Mouse (Mus musculus) myocyte (in vitro differentiated cells): ENCODE results near the gene Dchs2. TPM values are rescaled to one million over a fixed set of nuclear protein-coding genes. Genes with fewer than 3 reads are reported as not detected.

Experiments used
- H3K27me3 ChIP-seq: one replicate; pipeline ENCODE4 v1.6.1; 2011; ENCODE audit not compliant: control insufficient read depth, insufficient read depth, insufficient read length
- H3K36me3 ChIP-seq: one replicate; pipeline ENCODE4 v1.6.1; 2011; ENCODE audit not compliant: control insufficient read depth, insufficient read depth
- H3K4me2 ChIP-seq: one replicate; pipeline ENCODE4 v1.6.1; 2011; ENCODE audit warnings: low read depth, control low read depth
- H3K4me3 ChIP-seq: one replicate; pipeline ENCODE4 v1.5.1; 2011; ENCODE audit warnings: mild to moderate bottlenecking, control low read depth, moderate library complexity
- H3K79me2 ChIP-seq: one replicate; pipeline ENCODE4 v1.6.1; 2011; ENCODE audit not compliant: control insufficient read depth, insufficient read depth
- H3ac ChIP-seq: one replicate; pipeline ENCODE4 v1.6.1; 2011; ENCODE audit not compliant: control insufficient read depth, insufficient read length
- CEBPB ChIP-seq: IDR thresholded peaks from 2 replicates; pipeline ENCODE4 v1.6.1; 2011; ENCODE audit warnings: mild to moderate bottlenecking, moderate library complexity; ENCODE audit not compliant: poor library complexity, insufficient read depth, severe bottlenecking
- E2F4 ChIP-seq: IDR thresholded peaks from one replicate; pipeline ENCODE4 v1.6.1; 2011; ENCODE audit warnings: mild to moderate bottlenecking, control low read depth, moderate library complexity; ENCODE audit not compliant: insufficient read depth
- MAX ChIP-seq: IDR thresholded peaks from one replicate; pipeline ENCODE4 v1.6.1; 2011; ENCODE audit warnings: low read depth, mild to moderate bottlenecking, control low read depth
- MYOD1 ChIP-seq, 3 experiments: IDR thresholded peaks; one replicate each; pipeline ENCODE4 v1.6.1; 2011; ENCODE audit warnings: control low read depth in 2 of 3, low read depth in 2 of 3, mild to moderate bottlenecking in 2 of 3, moderate library complexity in 1 of 3; ENCODE audit not compliant: insufficient read length in 2 of 3, control insufficient read depth in 1 of 3
- MYOG ChIP-seq, 3 experiments: IDR thresholded peaks; one replicate each; pipeline ENCODE4 v1.6.1; 2011; ENCODE audit warnings: control low read depth in 2 of 3, low read depth in 2 of 3, mild to moderate bottlenecking in 2 of 3; ENCODE audit not compliant: insufficient read length in 2 of 3, control insufficient read depth in 1 of 3, insufficient read depth in 1 of 3
- POLR2A ChIP-seq: IDR thresholded peaks from one replicate; pipeline ENCODE4 v1.6.1; 2011; ENCODE audit warnings: low read depth, mild to moderate bottlenecking, control low read depth, moderate library complexity; ENCODE audit not compliant: insufficient read length
- POLR2AphosphoS2 ChIP-seq: IDR thresholded peaks from one replicate; pipeline ENCODE4 v1.6.1; 2011; ENCODE audit warnings: low read depth, control low read depth; ENCODE audit not compliant: insufficient read length
- REST ChIP-seq: IDR thresholded peaks from one replicate; pipeline ENCODE4 v1.6.1; 2011; ENCODE audit warnings: mild to moderate bottlenecking, control low read depth, moderate library complexity; ENCODE audit not compliant: insufficient read depth, insufficient read length
- SRF ChIP-seq: IDR thresholded peaks from one replicate; pipeline ENCODE4 v1.6.1; 2011; ENCODE audit warnings: low read depth; ENCODE audit not compliant: control insufficient read depth, insufficient read length
- TCF12 ChIP-seq: IDR thresholded peaks from one replicate; pipeline ENCODE4 v1.6.1; 2011; ENCODE audit warnings: mild to moderate bottlenecking, control low read depth; ENCODE audit not compliant: poor library complexity, insufficient read depth, severe bottlenecking
- TCF3 ChIP-seq: IDR thresholded peaks from one replicate; pipeline ENCODE4 v1.6.1; 2011; ENCODE audit warnings: low read depth, control low read depth; ENCODE audit not compliant: insufficient read length
- USF1 ChIP-seq: IDR thresholded peaks from one replicate; pipeline ENCODE4 v1.6.1; 2011; ENCODE audit warnings: low read depth, mild to moderate bottlenecking, control low read depth, moderate library complexity
- polyA plus RNA-seq: library from polyadenylated mRNA; unstranded; fragments of >200 nt; fragmentation: generic; extraction: Trizol; gene quantifications from one replicate; pipeline ENCODE4 v1.2.1, GENCODE M21; 2012; ENCODE audit warnings: missing spikeins

The Dchs2 gene
- polyA plus RNA-seq, 1 experiment, result 0.04 TPM

- no peak overlapping the region for H3ac ChIP-seq
- H3K27me3 ChIP-seq, result no peaks in the 10 kb centered on the region
- H3K36me3 ChIP-seq, result no peaks in the 10 kb centered on the region
- H3K4me2 ChIP-seq, result no peak overlapping the region
- no peaks in the 10 kb centered on the region for H3K79me2 ChIP-seq
- TF ChIP-seq TCF3, result no peak
- no peak for TF ChIP-seq USF1
- TF ChIP-seq POLR2AphosphoS2, result no peak
- TF ChIP-seq SRF, result no peak
- no peak for TF ChIP-seq CEBPB
- no peak for TF ChIP-seq REST
- no peak for TF ChIP-seq POLR2A
- H3K4me3 ChIP-seq, result no peak overlapping the region
Measured at GRCm38 (mm10) chr3:83156165-83156564, 28.4 kb downstream of the Dchs2 start.

DNA sequence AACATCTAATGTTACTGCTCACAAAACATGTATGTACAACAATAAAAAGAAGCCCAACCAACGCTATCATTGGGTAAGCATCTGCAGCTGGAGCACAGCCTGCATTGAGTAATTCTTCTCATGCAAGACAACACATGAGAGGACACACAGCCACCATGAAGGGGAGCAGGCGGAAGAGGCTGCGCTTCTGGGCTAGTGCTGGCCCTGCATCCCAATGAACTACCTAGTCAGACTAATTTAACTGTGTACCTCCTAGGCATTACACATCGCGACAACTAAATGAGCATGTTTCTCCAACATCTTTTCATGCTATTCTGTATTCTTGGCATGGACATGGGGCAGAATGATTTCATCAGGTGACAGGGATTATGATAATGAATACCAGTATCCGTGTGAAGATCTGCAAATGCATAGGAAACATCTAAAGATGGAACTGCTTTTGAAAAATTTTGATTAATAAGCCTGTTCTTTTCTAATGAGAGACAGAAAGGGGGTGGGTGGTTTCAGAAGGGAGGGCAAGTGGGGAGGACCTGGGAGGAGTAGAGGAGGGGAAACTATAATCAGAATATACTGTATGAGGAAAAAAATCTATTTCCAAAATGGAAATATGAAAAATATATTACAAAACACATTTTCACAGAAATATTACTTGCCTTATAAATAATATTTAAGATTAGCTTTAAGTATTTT lies 33.9 kb downstream of the Dchs2 start:
- Histone ChIP-seq H3K79me2 (no peaks in the 10 kb centered on the region), H3K36me3 (no peaks in the 10 kb centered on the region), H3K4me2 (no peak overlapping the region), H3K4me3 (no peak overlapping the region), H3ac (no peak overlapping the region), H3K27me3 (no peaks in the 10 kb centered on the region)
- TF ChIP-seq MYOD1 (IDR thresholded peaks at IDR 0.05; ENCODE audit: control insufficient read depth in 1 of 3, insufficient read length in 2 of 3, low read depth in 2 of 3) (no peak), POLR2A (no peak), USF1 (no peak), MAX (no peak), MYOG (IDR thresholded peaks at IDR 0.05; ENCODE audit: control insufficient read depth in 1 of 3, insufficient read depth in 1 of 3, insufficient read length in 2 of 3, low read depth in 2 of 3) (no peak), E2F4 (no peak), SRF (no peak), POLR2AphosphoS2 (no peak), REST (no peak), TCF3 (no peak), TCF12 (no peak), CEBPB (no peak)

- H3K36me3 ChIP-seq, result no peaks in the 10 kb centered on the region
- no peak overlapping the region for H3ac ChIP-seq
- no peak overlapping the region for H3K4me2 ChIP-seq
- no peak overlapping the region for H3K4me3 ChIP-seq
- H3K79me2 ChIP-seq, result no peaks in the 10 kb centered on the region
- H3K27me3 ChIP-seq, result no peaks in the 10 kb centered on the region
- no peak for TF ChIP-seq TCF12
- TF ChIP-seq POLR2A, result no peak
- no peak for TF ChIP-seq CEBPB
- no peak for TF ChIP-seq TCF3
- TF ChIP-seq USF1, result no peak
- no peak for TF ChIP-seq POLR2AphosphoS2
- no peak for TF ChIP-seq MYOD1 (IDR thresholded peaks at IDR 0.05; ENCODE audit: control insufficient read depth in 1 of 3, insufficient read length in 2 of 3, low read depth in 2 of 3)
- no peak for TF ChIP-seq MAX
- no peak for TF ChIP-seq E2F4
- TF ChIP-seq MYOG (IDR thresholded peaks at IDR 0.05; ENCODE audit: control insufficient read depth in 1 of 3, insufficient read depth in 1 of 3, insufficient read length in 2 of 3, low read depth in 2 of 3), result no peak
- TF ChIP-seq REST, result no peak
- TF ChIP-seq SRF, result no peak
Measured at GRCm38 (mm10) chr3:83163676-83164075, 35.9 kb downstream of the Dchs2 start.

DNA sequence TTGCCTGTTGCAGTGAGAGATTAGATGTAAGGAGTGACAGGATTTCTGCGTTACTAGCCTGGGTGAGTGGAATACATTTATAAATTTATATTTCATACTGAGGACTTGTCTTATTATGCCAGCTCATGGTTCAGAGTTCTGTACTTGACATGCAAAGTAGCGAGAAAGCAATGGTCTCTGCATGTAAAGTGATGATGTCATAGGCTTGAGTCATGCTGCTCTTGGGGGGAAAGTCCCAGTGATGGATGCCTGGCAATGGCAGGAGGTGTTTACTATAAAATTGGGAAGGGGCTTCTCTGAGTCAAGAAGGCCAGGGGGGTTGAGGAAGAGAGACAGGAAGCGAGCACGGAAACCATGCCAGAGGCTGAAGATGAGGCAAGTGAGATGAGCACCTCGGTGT lies 57.8 kb downstream of the Dchs2 start:
- no peak overlapping the region for H3K4me3 ChIP-seq
- TF ChIP-seq TCF12 (no peak), REST (no peak), E2F4 (no peak), USF1 (no peak), SRF (no peak), POLR2A (no peak), POLR2AphosphoS2 (no peak), MYOG (IDR thresholded peaks at IDR 0.05; ENCODE audit: control insufficient read depth in 1 of 3, insufficient read depth in 1 of 3, insufficient read length in 2 of 3, low read depth in 2 of 3) (no peak), MYOD1 (IDR thresholded peaks at IDR 0.05; ENCODE audit: control insufficient read depth in 1 of 3, insufficient read length in 2 of 3, low read depth in 2 of 3) (no peak), CEBPB (no peak), MAX (no peak)
- H3K4me2 ChIP-seq, result no peak overlapping the region
- H3K27me3 ChIP-seq, result no peaks in the 10 kb centered on the region
- no peaks in the 10 kb centered on the region for H3K79me2 ChIP-seq
- no peaks in the 10 kb centered on the region for H3K36me3 ChIP-seq
- no peak overlapping the region for H3ac ChIP-seq

- TF ChIP-seq POLR2AphosphoS2 (no peak), E2F4 (no peak), MAX (no peak), USF1 (no peak), TCF12 (no peak), SRF (no peak), CEBPB (no peak), MYOD1 (IDR thresholded peaks at IDR 0.05; ENCODE audit: control insufficient read depth in 1 of 3, insufficient read length in 2 of 3, low read depth in 2 of 3) (no peak), MYOG (IDR thresholded peaks at IDR 0.05; ENCODE audit: control insufficient read depth in 1 of 3, insufficient read depth in 1 of 3, insufficient read length in 2 of 3, low read depth in 2 of 3) (no peak), REST (no peak), POLR2A (no peak), TCF3 (no peak)
- no peaks in the 10 kb centered on the region for H3K79me2 ChIP-seq
- no peak overlapping the region for H3ac ChIP-seq
- H3K4me2 ChIP-seq, result no peak overlapping the region
- H3K27me3 ChIP-seq, result no peaks in the 10 kb centered on the region
- H3K36me3 ChIP-seq, result no peaks in the 10 kb centered on the region
- H3K4me3 ChIP-seq, result no peak overlapping the region
Measured at GRCm38 (mm10) chr3:83191271-83191670, 63.5 kb downstream of the Dchs2 start.
